Mouse (Mus musculus) forebrain, embryonic 14.5 days (tissue): Measurements from ENCODE around the gene Kdelc2. TPM values are rescaled to one million over a fixed set of nuclear protein-coding genes. Genes with fewer than 3 reads are reported as not detected.

Source experiments
- ATAC-seq: fragments of 200-750 bp; cut with Nextera tagmentation; 2 replicates; pipeline ENCODE4 v1.8.0; 2017; ENCODE audit warnings: mild to moderate bottlenecking, moderate library complexity
- DNase-seq: peaks from one replicate; pipeline ENCODE4 v3.0.0-alpha.2; 2015; ENCODE audit warnings: low spot score
- H3K27ac ChIP-seq: fragments of 300-500 bp; sonication (generic); 2 replicates; pipeline ENCODE4 v1.5.1; 2014; ENCODE audit warnings: low read depth, mild to moderate bottlenecking, control low read depth, low read length, moderate library complexity
- H3K27me3 ChIP-seq: fragments of 300-500 bp; sonication (generic); replicated peaks from 2 replicates; pipeline ENCODE4 v1.6.1; 2014; ENCODE audit warnings: low read length, control low read depth, mixed read lengths; ENCODE audit not compliant: control insufficient read depth, insufficient read depth
- H3K36me3 ChIP-seq: fragments of 300-500 bp; sonication (generic); 2 replicates; pipeline ENCODE4 v1.6.1; 2014; ENCODE audit warnings: low read length, control low read depth; ENCODE audit not compliant: control insufficient read depth, insufficient read depth
- H3K4me1 ChIP-seq: fragments of 300-500 bp; sonication (generic); 2 replicates; pipeline ENCODE4 v1.6.1; 2014; ENCODE audit warnings: antibody characterized with exemption, low read length, control low read depth; ENCODE audit not compliant: control insufficient read depth, insufficient read depth
- H3K4me2 ChIP-seq: fragments of 300-500 bp; sonication (generic); 2 replicates; pipeline ENCODE4 v1.6.1; 2014; ENCODE audit warnings: mild to moderate bottlenecking, control low read depth, low read length
- H3K4me3 ChIP-seq: fragments of 300-500 bp; sonication (generic); 2 replicates; pipeline ENCODE4 v1.5.1; 2014; ENCODE audit warnings: low read depth, low read length, control low read depth
- H3K9ac ChIP-seq: fragments of 300-500 bp; sonication (generic); 2 replicates; pipeline ENCODE4 v1.6.1; 2014; ENCODE audit warnings: mild to moderate bottlenecking, low read length, control low read depth, moderate library complexity
- H3K9me3 ChIP-seq: fragments of 300-500 bp; sonication (generic); replicated peaks from 2 replicates; pipeline ENCODE4 v1.6.1; 2016; ENCODE audit warnings: low read length, control low read depth, mixed read lengths; ENCODE audit not compliant: control insufficient read depth
- WGBS: fragments of 180-500 bp; shearing (Covaris S2); extraction: QIAGEN DNeasy Blood & Tissue Kit; methylation state at CpG from one replicate; pipeline ENCODE4 v1.1.7; 2014; 5-methylcytosine and 5-hydroxymethylcytosine counted together
- polyA plus RNA-seq: library from polyadenylated mRNA; unstranded; fragments of >200 nt; fragmentation: Nextera tagmentation; extraction: Ambion mirVana; gene quantifications from 2 replicates; pipeline ENCODE4 v1.2.1, GENCODE M21; 2014

Kdelc2 gene
- polyA plus RNA-seq, 1 experiment from 2014 or later, result 3.3 TPM

DNA sequence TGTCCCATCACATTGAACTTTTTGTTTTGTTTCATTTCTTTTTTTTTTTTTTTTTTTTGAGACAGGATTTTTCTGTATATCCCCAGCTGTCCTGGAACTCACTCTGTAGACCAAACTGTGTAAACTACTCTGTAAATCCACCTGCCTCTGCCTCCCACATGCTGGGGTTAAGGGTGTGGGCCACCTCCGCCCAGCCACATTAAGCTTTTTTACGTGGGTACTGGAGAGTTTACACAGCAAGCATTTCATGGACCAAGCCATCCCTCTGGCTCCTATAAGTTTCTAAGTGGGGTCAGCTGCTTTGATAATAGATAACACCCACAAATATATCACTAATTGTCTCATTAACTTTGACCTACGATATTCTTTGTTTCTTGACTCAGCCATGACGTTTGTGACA lies 24.7 kb downstream of the Kdelc2 start:
- no peak for DNase-seq
- no peaks in the 10 kb centered on the region for H3K4me1 ChIP-seq
- H3K9ac ChIP-seq, result no peak overlapping the region
- no peak overlapping the region for H3K4me2 ChIP-seq
- H3K4me3 ChIP-seq, result no peak overlapping the region
- no peak for ATAC-seq
- H3K27ac ChIP-seq, result no peak overlapping the region
- H3K27me3 ChIP-seq, result no peaks in the 10 kb centered on the region
- H3K9me3 ChIP-seq, result no peaks in the 10 kb centered on the region
- H3K36me3 ChIP-seq, result no peaks in the 10 kb centered on the region
- 87% methylated on average over 4 of the region's 4 CpGs for WGBS

DNA sequence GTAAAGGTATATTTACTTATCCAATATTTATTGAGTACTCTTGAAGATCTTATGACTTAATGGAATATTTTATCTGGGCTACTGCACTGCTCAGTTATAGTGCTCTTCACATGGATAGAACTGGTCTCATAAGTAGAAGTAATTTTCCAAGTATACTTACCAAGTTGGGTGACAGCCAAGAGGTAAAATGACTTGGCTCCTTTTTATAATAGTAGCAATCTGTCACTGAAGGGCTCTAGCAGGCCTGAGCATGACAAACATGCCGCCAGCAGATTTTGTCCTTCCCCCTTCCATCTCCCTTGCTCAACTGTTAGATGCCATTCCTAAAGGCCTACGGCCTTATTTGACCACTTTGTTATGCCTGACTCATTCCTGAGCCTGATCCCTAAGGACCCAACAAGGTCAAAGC lies 25.1 kb downstream of the Kdelc2 start:
- Histone ChIP-seq H3K27ac (no peak overlapping the region), H3K9ac (no peak overlapping the region), H3K4me2 (no peak overlapping the region), H3K27me3 (no peaks in the 10 kb centered on the region), H3K36me3 (no peaks in the 10 kb centered on the region), H3K4me1 (no peaks in the 10 kb centered on the region), H3K9me3 (no peaks in the 10 kb centered on the region), H3K4me3 (no peak overlapping the region)
- DNase-seq (peak; percentile 6), ATAC-seq (no peak)
- 87% methylated on average over 2 of the region's 2 CpGs for WGBS

DNA sequence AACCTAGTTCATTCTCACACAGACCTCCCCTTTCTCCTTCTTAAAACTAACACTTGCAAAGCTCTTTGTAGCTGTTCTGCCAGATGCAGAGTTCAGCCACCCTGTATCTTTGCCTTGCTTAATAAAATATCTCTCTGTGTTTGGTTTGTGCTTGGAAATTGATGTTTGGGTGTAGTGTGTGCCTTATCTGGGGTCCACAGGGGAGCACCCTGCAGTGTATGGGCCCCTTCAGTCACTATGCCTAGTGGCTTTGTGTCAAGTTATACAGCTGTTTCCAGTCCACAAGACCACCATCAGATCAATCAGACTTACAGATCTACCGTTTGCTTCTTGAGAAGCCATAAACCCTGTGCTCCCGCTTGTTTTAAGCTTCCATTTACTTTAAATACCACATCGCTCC lies 25.6 kb downstream of the Kdelc2 start:
- DNase-seq, result no peak
- WGBS, result 93% methylated on average over 3 of the region's 3 CpGs
- Histone ChIP-seq H3K4me1 (no peaks in the 10 kb centered on the region), H3K9me3 (no peaks in the 10 kb centered on the region), H3K27me3 (no peaks in the 10 kb centered on the region), H3K4me3 (no peak overlapping the region), H3K36me3 (no peaks in the 10 kb centered on the region), H3K4me2 (no peak overlapping the region), H3K27ac (no peak overlapping the region), H3K9ac (no peak overlapping the region)
- no peak for ATAC-seq

DNA sequence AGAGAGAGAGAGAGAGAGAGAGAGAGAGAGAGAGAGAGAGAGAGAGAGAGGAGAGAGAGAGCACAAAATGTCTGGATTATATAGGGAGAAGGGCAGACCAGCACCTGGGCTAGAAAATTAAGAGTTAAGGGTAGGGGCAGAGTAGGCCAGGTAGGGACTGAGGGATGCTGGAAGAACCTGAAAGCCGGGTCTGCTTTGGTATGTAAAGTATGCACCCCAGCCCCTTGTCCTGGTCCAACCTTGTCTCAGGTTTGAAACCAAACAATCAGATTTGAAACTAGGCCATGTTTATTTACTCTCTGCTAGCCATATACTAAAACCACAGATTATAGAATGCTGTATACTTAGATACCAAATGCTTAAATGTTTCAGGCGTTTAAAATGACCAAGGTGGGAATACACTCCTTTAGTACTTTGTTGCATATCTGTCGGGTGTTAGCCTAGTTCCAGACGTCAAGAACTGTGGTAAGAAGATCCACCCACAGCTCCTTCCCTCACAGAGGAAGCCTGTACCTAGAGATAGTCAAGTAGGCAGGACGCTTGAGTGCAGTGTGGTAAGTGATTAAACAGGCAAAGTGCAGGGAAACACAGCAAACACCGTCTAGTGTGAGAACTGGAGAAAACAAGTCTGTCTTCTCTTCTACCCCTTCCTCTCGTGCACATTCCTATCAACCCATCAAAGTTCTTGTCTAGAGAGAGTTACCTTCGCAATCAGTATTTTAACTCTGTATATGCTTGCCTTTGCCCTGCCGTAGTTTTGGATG lies 38.5 kb downstream of the Kdelc2 start:
- 80% methylated on average over 9 of the region's 9 CpGs for WGBS
- no peak overlapping the region for H3K4me3 ChIP-seq
- H3K4me1 ChIP-seq, result no peaks in the 10 kb centered on the region
- no peak overlapping the region for H3K27ac ChIP-seq
- no peaks in the 10 kb centered on the region for H3K36me3 ChIP-seq
- DNase-seq, result no peak
- ATAC-seq, result no peak
- H3K9me3 ChIP-seq, result no peaks in the 10 kb centered on the region
- H3K9ac ChIP-seq, result no peak overlapping the region
- no peak overlapping the region for H3K4me2 ChIP-seq
- H3K27me3 ChIP-seq, result no peaks in the 10 kb centered on the region

DNA sequence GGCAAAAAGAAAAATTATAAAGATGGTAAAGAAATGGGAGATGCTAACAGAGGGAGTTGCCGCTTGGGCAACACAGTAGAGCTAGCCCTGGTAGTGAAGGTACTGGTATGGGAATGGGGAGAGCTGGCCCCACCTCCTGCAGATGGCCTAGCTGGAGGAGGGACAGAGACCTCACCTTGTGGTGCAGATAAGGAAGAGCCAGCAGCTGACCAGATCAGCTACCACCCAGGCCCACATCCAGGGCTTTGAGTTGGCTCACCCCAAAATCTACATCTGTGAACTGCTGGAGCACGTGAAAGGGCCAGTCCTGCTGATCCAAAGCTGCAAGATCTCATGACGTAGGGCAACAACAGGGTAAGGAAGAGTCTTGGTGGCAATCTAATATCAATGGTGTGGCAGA lies 42.9 kb downstream of the Kdelc2 start:
- H3K4me2 ChIP-seq, result no peak overlapping the region
- 95% methylated on average over 3 of the region's 3 CpGs for WGBS
- H3K4me1 ChIP-seq, result no peaks in the 10 kb centered on the region
- H3K4me3 ChIP-seq, result no peak overlapping the region
- H3K27me3 ChIP-seq, result no peaks in the 10 kb centered on the region
- no peak overlapping the region for H3K27ac ChIP-seq
- H3K9me3 ChIP-seq, result no peaks in the 10 kb centered on the region
- DNase-seq (no peak), ATAC-seq (no peak)
- no peaks in the 10 kb centered on the region for H3K36me3 ChIP-seq
- H3K9ac ChIP-seq, result no peak overlapping the region

DNA sequence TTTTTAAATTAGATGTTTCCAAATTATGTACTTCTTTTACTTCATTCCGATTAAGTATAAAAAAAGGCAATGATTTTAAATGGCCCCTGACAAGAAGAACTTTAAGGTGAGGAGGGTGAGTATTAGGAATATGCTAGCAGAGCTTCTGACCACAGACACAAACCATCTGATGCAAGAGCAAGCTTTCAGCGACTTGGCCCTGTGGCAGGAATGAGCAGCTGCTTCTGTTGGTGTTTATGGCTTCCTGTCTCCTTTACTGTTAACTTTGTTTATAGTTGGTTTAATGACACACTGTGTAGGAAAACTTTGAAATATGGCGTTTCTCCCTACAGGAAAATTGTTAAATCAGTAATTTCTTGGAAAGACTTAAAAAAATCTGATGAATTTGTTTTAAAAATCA lies 43.8 kb downstream of the Kdelc2 start:
- ATAC-seq (no peak), DNase-seq (no peak)
- Histone ChIP-seq H3K27ac (no peak overlapping the region), H3K9me3 (no peaks in the 10 kb centered on the region), H3K4me3 (no peak overlapping the region), H3K4me1 (no peaks in the 10 kb centered on the region), H3K9ac (no peak overlapping the region), H3K4me2 (no peak overlapping the region), H3K36me3 (no peaks in the 10 kb centered on the region), H3K27me3 (no peaks in the 10 kb centered on the region)
- WGBS, result 88% methylated on average over 3 of the region's 3 CpGs

DNA sequence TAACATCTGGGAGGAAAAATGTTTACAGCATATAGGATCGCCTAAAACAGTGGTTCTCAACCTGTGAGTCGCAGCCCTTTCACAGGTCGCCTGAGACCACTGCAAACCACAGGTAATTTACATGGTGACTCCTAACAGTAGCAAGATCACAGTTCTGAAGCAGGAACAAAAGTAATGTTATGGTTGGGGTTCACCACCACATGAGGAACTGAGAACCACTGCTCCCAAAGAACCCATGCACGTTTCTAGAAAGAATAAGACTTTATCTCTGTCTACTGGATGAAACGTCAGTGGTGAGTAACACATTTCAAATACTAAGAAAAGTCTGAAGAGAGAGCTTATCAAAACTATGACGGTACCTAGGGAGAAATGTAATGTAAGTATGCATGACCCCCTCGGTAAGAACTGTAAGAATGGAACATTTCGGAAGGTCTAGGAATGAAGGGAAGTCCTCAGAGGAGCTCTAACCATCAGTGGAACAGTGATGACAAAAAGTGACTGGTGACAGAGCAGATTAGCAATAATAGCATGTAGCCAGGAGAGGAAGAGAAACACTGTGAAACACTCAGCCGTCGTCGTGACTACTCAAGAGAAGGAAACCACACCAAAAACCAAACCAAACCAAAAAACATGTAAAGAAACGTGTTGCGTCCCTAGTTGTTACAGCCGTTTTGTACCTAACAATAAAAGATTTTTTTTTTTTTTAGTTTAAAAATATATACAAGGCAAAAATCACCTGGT lies 52.2 kb downstream of the Kdelc2 start:
- ATAC-seq (no peak), DNase-seq (no peak)
- no peaks in the 10 kb centered on the region for H3K27me3 ChIP-seq
- no peaks in the 10 kb centered on the region for H3K9me3 ChIP-seq
- H3K4me2 ChIP-seq, result no peak overlapping the region
- H3K4me1 ChIP-seq, result no peaks in the 10 kb centered on the region
- no peak overlapping the region for H3K27ac ChIP-seq
- H3K36me3 ChIP-seq, result peaks cover 19% of the 10 kb centered on the region
- H3K4me3 ChIP-seq, result no peak overlapping the region
- 93% methylated on average over 14 of the region's 14 CpGs for WGBS
- H3K9ac ChIP-seq, result no peak overlapping the region

DNA sequence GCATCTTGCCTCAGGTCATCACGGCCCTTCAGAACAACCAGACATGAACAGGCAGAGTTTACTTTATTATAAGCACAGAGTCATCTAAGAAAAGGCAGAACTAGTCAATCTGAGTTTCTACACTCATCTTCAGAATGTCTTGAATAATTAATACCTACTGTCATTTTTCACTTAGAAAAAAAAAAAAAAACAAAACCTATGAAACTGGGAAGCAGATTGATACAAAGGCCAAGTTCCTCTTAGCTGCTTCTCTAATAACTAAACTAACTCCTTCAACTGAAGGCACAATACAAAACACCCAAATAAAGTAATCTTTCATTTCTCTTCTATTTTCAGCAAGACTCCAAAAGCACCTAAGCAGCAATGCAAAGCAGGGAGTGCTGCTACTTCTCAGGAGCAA lies 66.8 kb downstream of the Kdelc2 start:
- H3K4me2 ChIP-seq, result no peak overlapping the region
- H3K4me3 ChIP-seq, result no peak overlapping the region
- no peaks in the 10 kb centered on the region for H3K4me1 ChIP-seq
- no peak for ATAC-seq
- H3K9ac ChIP-seq, result no peak overlapping the region
- no peak for DNase-seq
- 94% methylated on average over 1 of the region's 1 CpGs for WGBS
- peaks cover 65% of the 10 kb centered on the region for H3K36me3 ChIP-seq
- H3K27ac ChIP-seq, result no peak overlapping the region
- H3K9me3 ChIP-seq, result no peaks in the 10 kb centered on the region
- no peaks in the 10 kb centered on the region for H3K27me3 ChIP-seq
